Mouse (Mus musculus): Measurements from ENCODE around the gene Tut1. TPM values are rescaled to one million over a fixed set of nuclear protein-coding genes. Genes with fewer than 3 reads are reported as not detected.

The Tut1 gene
- total RNA-seq (2014; rRNA removed) (18.1 and 19.0 TPM in 2 replicates), polyA plus RNA-seq (2015; fragmentation: Nextera tagmentation; extraction: Ambion mirVana) (15.1 and 18.4 TPM in 2 replicates)

DNA sequence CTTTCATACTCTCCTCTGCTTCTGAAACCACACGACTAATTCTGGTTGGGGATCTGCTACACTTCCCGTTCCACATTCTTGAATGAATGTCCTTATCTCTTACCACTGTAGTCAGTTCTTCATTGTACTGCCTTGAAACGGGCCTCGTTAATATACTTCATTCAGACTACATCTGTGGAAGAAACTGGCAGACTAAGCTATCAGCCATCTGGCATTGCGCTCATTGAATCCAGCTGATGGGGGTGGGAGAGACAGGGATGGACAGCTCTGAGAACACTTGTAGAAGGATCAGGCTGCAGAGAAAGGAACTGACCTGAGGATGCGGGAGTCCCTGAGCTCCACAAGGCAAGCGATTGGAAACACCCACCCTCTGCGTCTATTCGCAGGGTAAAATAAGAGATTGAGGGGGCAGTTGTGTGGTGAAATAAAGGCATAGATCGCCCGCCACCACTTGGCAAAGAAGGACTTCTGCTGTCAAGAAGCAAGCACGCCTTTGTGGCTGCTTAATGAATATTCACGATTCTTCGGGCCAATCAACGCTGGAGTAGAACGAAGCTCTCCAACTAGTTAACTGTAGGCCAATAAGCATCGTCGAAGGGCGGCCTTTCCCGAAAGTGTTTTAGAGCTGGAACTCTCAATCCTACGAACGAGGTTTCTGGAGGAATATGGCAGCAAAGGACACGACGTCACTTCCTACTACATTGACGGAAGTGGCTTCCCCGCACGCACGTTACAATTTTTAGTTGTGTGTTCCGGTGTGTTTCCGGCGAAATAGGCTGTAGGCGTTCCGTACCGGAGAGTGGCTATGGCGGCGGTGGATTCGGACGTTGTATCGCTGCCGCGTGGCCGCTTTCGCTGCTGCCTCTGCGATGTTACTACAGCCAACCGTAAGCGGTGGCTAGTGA lies at the start of gene Tut1:
Gene Tut1 (plus strand): TSS at position 713 of the 905 bp plus-strand sequence.
- ATAC-seq (ENCODE audit: low FRiP score) (peak; percentile 94), DNase-seq (ENCODE audit: low spot score) (peak; percentile 99)
- Histone ChIP-seq H3K9me3 (ENCODE audit: low read length) (no peaks in the 10 kb centered on the region), H3K36me3 (ENCODE audit: insufficient read depth, low read length) (peaks cover 35% of the 10 kb centered on the region), H3K4me2 (ENCODE audit: low read depth, low read length, poor library complexity, severe bottlenecking) (peak within 1 kb of the TSS; percentile 59), H3K27me3 (ENCODE audit: insufficient read depth, low read length) (no peaks in the 10 kb centered on the region), H3K27ac (ENCODE audit: low read depth, low read length) (peak within 1 kb of the TSS; percentile 69), H3K4me3 (ENCODE audit: low read depth, low read length) (peak within 1 kb of the TSS; percentile 63), H3K9ac (replicated peaks; ENCODE audit: low read length, poor library complexity, severe bottlenecking) (peak within 1 kb of the TSS; percentile 65), H3K4me1 (ENCODE audit: insufficient read depth, low read length) (no peaks in the 10 kb centered on the region; the same call in 1 of the 2 replicates)
- 1% methylated on average over 46 of the region's 46 CpGs for WGBS
- TF ChIP-seq CTCF (IDR thresholded peaks at IDR 0.05) = peak; percentile 17; the same call in 1 of the 2 replicates

DNA sequence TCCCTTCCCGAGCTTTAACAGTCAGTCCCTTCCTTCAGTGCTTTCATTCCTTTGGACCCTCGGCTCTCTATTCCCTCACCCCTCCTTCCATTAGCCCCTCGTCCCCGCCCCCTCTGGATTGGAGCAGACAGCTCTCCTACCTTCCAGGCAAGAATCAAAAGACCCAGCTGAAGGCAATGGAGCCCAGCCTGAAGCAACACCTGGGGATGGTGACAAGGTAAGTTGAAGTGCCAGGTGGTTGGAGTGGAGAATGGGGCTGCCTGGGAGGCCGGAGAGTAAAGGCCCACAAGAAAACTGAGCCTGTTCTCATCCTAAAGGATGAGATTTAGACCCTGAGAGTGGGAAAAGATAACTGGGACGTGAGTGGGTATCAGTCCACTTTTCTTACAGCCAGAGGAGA lies 45.1 kb upstream of the Tut1 start:
- H3K4me3 ChIP-seq (ENCODE audit: low read depth, low read length) = no peak overlapping the region
- no peak for TF ChIP-seq CTCF (IDR thresholded peaks at IDR 0.05)
- no peak overlapping the region for H3K4me2 ChIP-seq (ENCODE audit: low read depth, low read length, poor library complexity, severe bottlenecking)
- no peak overlapping the region for H3K27ac ChIP-seq (ENCODE audit: low read depth, low read length)
- peaks cover 87% of the 10 kb centered on the region for H3K36me3 ChIP-seq (ENCODE audit: insufficient read depth, low read length)
- no peak for DNase-seq (ENCODE audit: low spot score)
- H3K27me3 ChIP-seq (ENCODE audit: insufficient read depth, low read length) = no peaks in the 10 kb centered on the region
- no peaks in the 10 kb centered on the region for H3K4me1 ChIP-seq (ENCODE audit: insufficient read depth, low read length)
- no peak overlapping the region for H3K9ac ChIP-seq (replicated peaks; ENCODE audit: low read length, poor library complexity, severe bottlenecking)
- 91% methylated on average over 6 of the region's 6 CpGs for WGBS
- H3K9me3 ChIP-seq (ENCODE audit: low read length) = no peaks in the 10 kb centered on the region
- ATAC-seq (ENCODE audit: low FRiP score) = no peak

GRCm38 (mm10) chr19:8911810-8912209 lies 41.8 kb upstream of the Tut1 start:
- 89% methylated on average over 5 of the region's 5 CpGs for WGBS
- ATAC-seq (ENCODE audit: low FRiP score) (no peak), DNase-seq (ENCODE audit: low spot score) (no peak)
- no peak overlapping the region for H3K4me2 ChIP-seq (ENCODE audit: low read depth, low read length, poor library complexity, severe bottlenecking)
- H3K9ac ChIP-seq (replicated peaks; ENCODE audit: low read length, poor library complexity, severe bottlenecking) = no peak overlapping the region
- H3K4me1 ChIP-seq (ENCODE audit: insufficient read depth, low read length) = no peaks in the 10 kb centered on the region
- peaks cover 90% of the 10 kb centered on the region for H3K36me3 ChIP-seq (ENCODE audit: insufficient read depth, low read length)
- no peaks in the 10 kb centered on the region for H3K27me3 ChIP-seq (ENCODE audit: insufficient read depth, low read length)
- H3K9me3 ChIP-seq (ENCODE audit: low read length) = no peaks in the 10 kb centered on the region
- H3K4me3 ChIP-seq (ENCODE audit: low read depth, low read length) = no peak overlapping the region
- no peak for TF ChIP-seq CTCF (IDR thresholded peaks at IDR 0.05)
- no peak overlapping the region for H3K27ac ChIP-seq (ENCODE audit: low read depth, low read length)

DNA sequence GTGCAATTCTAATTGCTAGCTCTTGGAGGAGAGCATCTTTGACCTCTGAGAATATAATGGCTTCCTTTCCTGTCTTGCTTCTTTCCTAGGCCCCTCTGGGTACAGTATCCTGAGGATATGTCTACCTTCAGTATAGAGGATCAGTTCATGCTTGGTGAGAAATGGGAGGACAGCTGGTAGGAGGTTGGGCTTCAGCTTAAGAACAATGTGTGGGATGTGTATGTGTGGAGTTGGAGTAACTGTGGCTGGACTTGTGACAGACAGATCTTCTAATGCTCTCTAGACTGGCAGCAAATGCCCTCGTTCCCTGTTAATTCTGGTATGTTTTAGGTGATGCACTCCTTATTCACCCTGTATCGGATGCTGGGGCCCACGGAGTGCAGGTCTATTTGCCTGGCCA lies 39.4 kb upstream of the Tut1 start:
- ATAC-seq (ENCODE audit: low FRiP score) = no peak
- H3K9me3 ChIP-seq (ENCODE audit: low read length) = no peaks in the 10 kb centered on the region
- DNase-seq (ENCODE audit: low spot score) = no peak
- H3K4me1 ChIP-seq (ENCODE audit: insufficient read depth, low read length) = no peaks in the 10 kb centered on the region
- WGBS = 96% methylated on average over 3 of the region's 3 CpGs
- peaks cover 67% of the 10 kb centered on the region for H3K36me3 ChIP-seq (ENCODE audit: insufficient read depth, low read length)
- TF ChIP-seq CTCF (IDR thresholded peaks at IDR 0.05) = no peak
- H3K9ac ChIP-seq (replicated peaks; ENCODE audit: low read length, poor library complexity, severe bottlenecking) = no peak overlapping the region
- H3K27ac ChIP-seq (ENCODE audit: low read depth, low read length) = no peak overlapping the region
- no peaks in the 10 kb centered on the region for H3K27me3 ChIP-seq (ENCODE audit: insufficient read depth, low read length)
- H3K4me2 ChIP-seq (ENCODE audit: low read depth, low read length, poor library complexity, severe bottlenecking) = no peak overlapping the region
- no peak overlapping the region for H3K4me3 ChIP-seq (ENCODE audit: low read depth, low read length)

DNA sequence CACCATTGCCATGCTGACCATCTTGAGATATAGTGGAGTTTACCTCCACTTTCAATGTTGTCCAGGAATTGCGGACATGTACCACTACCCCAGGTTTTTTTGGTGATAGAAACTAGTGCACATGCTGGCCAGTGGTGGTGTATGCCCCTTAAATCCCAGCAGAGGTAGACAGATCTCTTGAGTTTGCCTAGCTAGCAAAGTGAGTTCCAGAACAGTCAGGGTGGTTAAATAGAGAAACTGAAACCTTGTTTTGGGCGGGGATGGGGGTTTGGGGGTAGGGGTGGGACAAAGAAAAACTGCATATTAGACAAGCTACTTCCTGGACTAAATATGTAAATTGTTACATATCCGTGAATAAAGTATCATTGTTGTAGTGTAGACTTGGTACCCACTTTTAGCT lies 34.6 kb upstream of the Tut1 start:
- H3K9ac ChIP-seq (replicated peaks; ENCODE audit: low read length, poor library complexity, severe bottlenecking) = no peak overlapping the region
- peaks cover 23% of the 10 kb centered on the region for H3K36me3 ChIP-seq (ENCODE audit: insufficient read depth, low read length)
- no peaks in the 10 kb centered on the region for H3K27me3 ChIP-seq (ENCODE audit: insufficient read depth, low read length)
- H3K27ac ChIP-seq (ENCODE audit: low read depth, low read length) = no peak overlapping the region
- DNase-seq (ENCODE audit: low spot score) (no peak), ATAC-seq (ENCODE audit: low FRiP score) (no peak)
- no peak overlapping the region for H3K4me3 ChIP-seq (ENCODE audit: low read depth, low read length)
- no peaks in the 10 kb centered on the region for H3K9me3 ChIP-seq (ENCODE audit: low read length)
- WGBS = 93% methylated on average over 3 of the region's 3 CpGs
- no peak for TF ChIP-seq CTCF (IDR thresholded peaks at IDR 0.05)
- peaks cover 5% of the 10 kb centered on the region; the same call in 1 of the 2 replicates for H3K4me1 ChIP-seq (ENCODE audit: insufficient read depth, low read length)
- H3K4me2 ChIP-seq (ENCODE audit: low read depth, low read length, poor library complexity, severe bottlenecking) = no peak overlapping the region

DNA sequence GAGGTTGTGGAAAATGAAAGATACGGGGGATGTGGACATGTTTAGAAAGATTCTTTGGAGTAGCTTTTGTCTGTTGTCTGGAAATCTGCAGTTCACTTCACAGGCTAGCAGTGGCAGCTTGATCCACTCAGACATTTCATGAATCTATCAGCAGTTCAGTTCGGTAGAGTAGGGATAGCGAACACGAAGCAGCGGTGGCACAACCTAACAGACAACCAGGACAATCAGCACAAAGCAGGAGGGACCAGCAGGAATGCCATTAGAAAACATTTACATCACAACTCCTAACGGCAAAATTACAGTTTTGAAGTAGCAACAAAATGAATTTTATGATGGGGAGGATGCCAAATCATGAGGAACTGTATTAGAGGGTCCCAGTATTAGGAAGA lies 34.0 kb upstream of the Tut1 start:
- H3K9me3 ChIP-seq (ENCODE audit: low read length) = no peaks in the 10 kb centered on the region
- TF ChIP-seq CTCF (IDR thresholded peaks at IDR 0.05) = no peak
- peak overlapping the region; percentile 86 for H3K4me2 ChIP-seq (ENCODE audit: low read depth, low read length, poor library complexity, severe bottlenecking)
- peak overlapping the region; percentile 85 for H3K4me3 ChIP-seq (ENCODE audit: low read depth, low read length)
- H3K27me3 ChIP-seq (ENCODE audit: insufficient read depth, low read length) = no peaks in the 10 kb centered on the region
- H3K27ac ChIP-seq (ENCODE audit: low read depth, low read length) = peak overlapping the region; percentile 78
- ATAC-seq (ENCODE audit: low FRiP score) (no peak), DNase-seq (ENCODE audit: low spot score) (no peak)
- H3K36me3 ChIP-seq (ENCODE audit: insufficient read depth, low read length) = peaks cover 17% of the 10 kb centered on the region
- WGBS = 62% methylated on average over 6 of the region's 6 CpGs
- no peak overlapping the region for H3K9ac ChIP-seq (replicated peaks; ENCODE audit: low read length, poor library complexity, severe bottlenecking)
- H3K4me1 ChIP-seq (ENCODE audit: insufficient read depth, low read length) = peaks cover 5% of the 10 kb centered on the region; the same call in 1 of the 2 replicates
